Mouse (Mus musculus) liver, adult 2 months (tissue): ENCODE data around the gene AI837181.

Source experiments
- CTCF ChIP-seq: fragments of 200-500 bp; IDR thresholded peaks from 2 replicates; pipeline ENCODE4 v1.5.1; 2011; ENCODE audit warnings: low read depth, low read length, control low read depth
- POLR2A ChIP-seq: fragments of 200-500 bp; IDR thresholded peaks from 2 replicates; pipeline ENCODE4 v1.6.1; 2011; ENCODE audit warnings: low read length, control low read depth; ENCODE audit not compliant: insufficient read depth; ENCODE audit errors: extremely low read depth

DNA sequence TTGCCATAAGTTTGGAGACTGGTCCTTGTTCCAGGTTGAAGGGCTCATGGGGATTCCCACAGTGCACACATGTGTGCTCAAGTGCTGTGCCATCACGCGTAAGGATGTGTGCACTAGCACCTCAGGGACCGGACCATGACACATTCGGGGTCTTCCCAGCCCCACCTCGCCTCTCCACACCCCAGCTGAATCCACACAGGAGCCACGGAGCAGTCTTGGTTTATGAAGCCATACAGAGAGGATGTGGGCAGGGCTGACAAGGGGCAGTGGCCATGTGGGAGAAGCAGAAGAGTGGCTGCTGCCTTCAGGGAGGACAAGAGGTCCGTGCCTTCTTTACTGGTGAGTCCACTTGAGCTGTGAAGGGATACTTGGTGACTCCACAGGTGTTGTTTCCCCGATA lies 40.1 kb downstream of the AI837181 start:
- TF ChIP-seq POLR2A (no peak), CTCF (no peak)
